Mouse (Mus musculus) forebrain, embryonic 15.5 days (tissue): ENCODE data around the gene Popdc3. TPM values are rescaled to one million over a fixed set of nuclear protein-coding genes. Genes with fewer than 3 reads are reported as not detected.
"Not testable (repeated sequence)": the region's sequence is repeated elsewhere in the genome, so short reads cannot be mapped to it uniquely, and the experiment has no call there.

ENCODE experiments used
- ATAC-seq: fragments of 200-750 bp; cut with Nextera tagmentation; replicated peaks from 2 replicates; pipeline ENCODE4 v1.8.0; 2017; ENCODE audit warnings: mild to moderate bottlenecking, moderate TSS enrichment, moderate library complexity
- H3K27ac ChIP-seq: fragments of 300-500 bp; sonication (generic); replicated peaks from 2 replicates; pipeline ENCODE4 v1.5.1; 2015; ENCODE audit warnings: mild to moderate bottlenecking, inconsistent platforms
- H3K27me3 ChIP-seq: fragments of 300-500 bp; sonication (generic); 2 replicates; pipeline ENCODE4 v1.6.1; 2015; ENCODE audit warnings: inconsistent platforms
- H3K36me3 ChIP-seq: fragments of 300-500 bp; sonication (generic); 2 replicates; pipeline ENCODE4 v1.6.1; 2015; ENCODE audit warnings: mild to moderate bottlenecking, inconsistent platforms
- H3K4me1 ChIP-seq: fragments of 300-500 bp; sonication (generic); 2 replicates; pipeline ENCODE4 v1.6.1; 2015; ENCODE audit warnings: inconsistent platforms
- H3K4me2 ChIP-seq: fragments of 300-500 bp; sonication (generic); replicated peaks from 2 replicates; pipeline ENCODE4 v1.6.1; 2015; ENCODE audit warnings: mild to moderate bottlenecking, inconsistent platforms
- H3K4me3 ChIP-seq: fragments of 300-500 bp; sonication (generic); 2 replicates; pipeline ENCODE4 v1.5.1; 2015; ENCODE audit warnings: mild to moderate bottlenecking, inconsistent platforms
- H3K9ac ChIP-seq: fragments of 300-500 bp; sonication (generic); replicated peaks from 2 replicates; pipeline ENCODE4 v1.6.1; 2015; ENCODE audit warnings: mild to moderate bottlenecking, inconsistent platforms
- H3K9me3 ChIP-seq: fragments of 300-500 bp; sonication (generic); 2 replicates; pipeline ENCODE4 v1.6.1; 2016; ENCODE audit warnings: inconsistent platforms
- WGBS: fragments of 180-500 bp; shearing (Covaris S2); methylation state at CpG from one replicate; pipeline ENCODE4 v1.1.7; 2015; ENCODE audit warnings: mixed read lengths; 5-methylcytosine and 5-hydroxymethylcytosine counted together
- polyA plus RNA-seq: library from polyadenylated mRNA; unstranded; fragments of >200 nt; fragmentation: Nextera tagmentation; extraction: Ambion mirVana; gene quantifications from 2 replicates; pipeline ENCODE4 v1.2.1, GENCODE M21; 2015

Gene Popdc3
- 0.38 and 0.47 TPM in 2 replicates for polyA plus RNA-seq

DNA sequence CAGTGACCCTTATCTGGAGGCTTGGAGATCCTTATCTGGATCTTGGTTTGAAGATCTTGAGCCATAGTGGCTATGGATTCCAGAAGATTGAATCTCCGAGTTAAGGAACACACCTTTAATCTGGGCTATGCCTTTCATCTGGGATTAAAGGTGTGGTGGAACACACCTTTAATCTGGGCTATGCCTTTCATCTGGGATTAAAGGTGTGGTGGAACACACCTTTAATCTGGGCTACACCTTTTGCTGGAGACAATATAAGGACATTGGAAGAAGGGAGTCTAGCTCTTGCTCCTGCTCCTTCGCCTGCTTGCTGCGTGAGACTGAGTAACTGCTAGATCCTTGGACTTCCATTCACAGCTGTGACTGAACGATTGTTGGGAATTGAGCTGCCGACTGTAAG is at the start of gene Popdc3:
TSS of gene Popdc3 (plus strand) at position 301 of the 400 bp plus-strand sequence.
- H3K9ac ChIP-seq, H3K4me1 ChIP-seq, ATAC-seq, H3K9me3 ChIP-seq, H3K4me3 ChIP-seq, H3K27ac ChIP-seq, H3K36me3 ChIP-seq, H3K4me2 ChIP-seq, H3K27me3 ChIP-seq: not testable (repeated sequence)
- 96% methylated on average over 2 of the region's 5 CpGs for WGBS

DNA sequence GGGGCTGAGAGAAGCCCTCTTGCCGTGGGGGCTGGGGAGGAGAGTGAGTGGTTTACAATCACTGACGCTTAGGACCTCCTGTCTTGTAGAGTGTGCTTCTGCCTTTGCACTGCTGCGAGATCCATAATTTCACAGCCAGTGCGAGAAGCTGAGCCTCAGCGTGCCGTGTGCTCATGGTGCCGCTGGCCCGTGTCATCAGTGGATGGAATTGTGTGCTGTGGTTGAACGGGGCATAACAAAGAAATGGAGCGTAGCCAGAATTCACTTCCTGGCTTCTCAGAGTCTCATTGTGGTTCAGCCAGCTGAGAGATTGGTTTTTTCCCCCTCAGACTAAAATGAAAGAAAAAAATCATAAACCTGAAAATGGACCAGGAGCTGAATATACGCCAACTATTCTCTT is 48.8 kb upstream of the Popdc3 start:
- H3K4me3 ChIP-seq, result no peak overlapping the region
- 61% methylated on average over 11 of the region's 11 CpGs for WGBS
- H3K36me3 ChIP-seq, result no peaks in the 10 kb centered on the region; the same call in 1 of the 2 replicates
- ATAC-seq, result peak; percentile 36
- H3K9me3 ChIP-seq, result no peaks in the 10 kb centered on the region
- H3K9ac ChIP-seq, result no peak overlapping the region
- H3K4me1 ChIP-seq, result 0 out of 2 replicates have a peak, but pooled peaks cover 3% of the 10 kb centered on the region
- H3K4me2 ChIP-seq, result no peak overlapping the region
- H3K27me3 ChIP-seq, result no peaks in the 10 kb centered on the region
- no peak overlapping the region for H3K27ac ChIP-seq

DNA sequence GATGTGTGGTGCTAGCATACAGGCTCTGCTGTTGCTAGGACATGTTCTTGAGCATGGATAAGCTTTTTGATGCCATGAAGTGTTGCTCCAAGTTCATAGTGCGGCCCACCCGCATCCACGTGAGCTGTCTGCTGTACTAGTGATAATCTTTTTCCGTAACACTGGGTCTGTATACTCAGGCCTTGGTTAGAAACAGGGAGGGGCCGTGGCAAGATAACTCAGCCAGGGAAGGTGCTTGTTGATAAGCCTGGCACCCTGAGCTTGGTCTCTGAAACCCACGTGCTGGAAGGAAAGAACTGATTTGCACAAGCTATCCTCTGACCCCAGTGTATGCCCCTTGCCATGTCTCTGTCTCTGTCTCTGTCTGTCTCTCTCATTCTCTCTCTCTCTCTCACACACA is 47.9 kb upstream of the Popdc3 start:
- H3K9me3 ChIP-seq, result no peaks in the 10 kb centered on the region
- H3K27ac ChIP-seq, result no peak overlapping the region
- H3K36me3 ChIP-seq, result no peaks in the 10 kb centered on the region; the same call in 1 of the 2 replicates
- no peak overlapping the region for H3K4me2 ChIP-seq
- H3K4me3 ChIP-seq, result no peak overlapping the region
- 91% methylated on average over 6 of the region's 6 CpGs for WGBS
- ATAC-seq, result no peak
- 0 out of 2 replicates have a peak, but pooled peaks cover 3% of the 10 kb centered on the region for H3K4me1 ChIP-seq
- no peak overlapping the region for H3K9ac ChIP-seq
- H3K27me3 ChIP-seq, result no peaks in the 10 kb centered on the region

DNA sequence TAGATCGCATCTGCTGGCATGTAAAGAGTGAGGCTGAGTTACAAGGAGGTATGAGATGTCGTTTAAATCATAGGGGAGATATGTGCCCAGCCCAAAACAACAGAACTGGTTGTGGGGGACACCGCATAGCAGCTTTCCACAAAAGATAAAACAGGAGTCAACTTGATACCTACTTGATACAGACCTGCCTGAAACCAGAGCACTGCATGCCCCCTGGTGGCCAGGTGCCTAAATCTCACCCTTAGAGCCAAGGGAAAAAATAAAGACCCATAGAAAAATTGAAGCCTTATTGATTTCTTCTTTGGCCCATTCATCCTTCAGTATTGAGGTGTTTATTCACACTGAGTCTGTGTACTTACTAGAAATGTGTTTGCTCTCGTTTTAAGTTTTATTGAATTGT is 45.5 kb upstream of the Popdc3 start:
- 79% methylated on average over 4 of the region's 4 CpGs for WGBS
- H3K9ac ChIP-seq, result no peak overlapping the region
- ATAC-seq, result no peak
- H3K36me3 ChIP-seq, result no peaks in the 10 kb centered on the region
- H3K4me3 ChIP-seq, result no peak overlapping the region
- no peaks in the 10 kb centered on the region for H3K27me3 ChIP-seq
- no peak overlapping the region for H3K4me2 ChIP-seq
- 0 out of 2 replicates have a peak, but pooled peaks cover 3% of the 10 kb centered on the region for H3K4me1 ChIP-seq
- no peak overlapping the region for H3K27ac ChIP-seq
- H3K9me3 ChIP-seq, result no peaks in the 10 kb centered on the region

DNA sequence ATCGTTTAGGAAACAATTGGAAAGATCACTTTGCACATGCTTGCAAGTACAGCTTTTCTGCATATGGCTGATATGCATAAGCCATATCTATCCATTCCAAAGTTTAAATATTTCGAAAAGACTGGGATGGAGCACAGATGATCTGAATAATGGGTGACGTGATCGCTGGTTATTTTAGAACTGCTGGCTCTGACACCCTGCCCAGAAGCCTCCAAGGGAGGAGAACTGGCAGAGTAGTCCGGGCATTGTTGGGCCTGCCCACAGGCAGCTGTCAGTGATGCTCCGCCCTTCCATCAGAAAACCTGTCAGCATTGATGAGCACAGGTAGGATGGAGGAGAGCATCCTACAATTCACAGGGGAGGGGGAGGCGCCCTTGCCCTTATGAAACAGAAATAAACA is 41.1 kb upstream of the Popdc3 start:
- H3K27me3 ChIP-seq, result no peaks in the 10 kb centered on the region
- no peak overlapping the region for H3K4me2 ChIP-seq
- H3K36me3 ChIP-seq, result no peaks in the 10 kb centered on the region
- WGBS, result 77% methylated on average over 7 of the region's 7 CpGs
- H3K4me3 ChIP-seq, result no peak overlapping the region
- H3K9me3 ChIP-seq, result no peaks in the 10 kb centered on the region
- H3K27ac ChIP-seq, result no peak overlapping the region
- peaks cover 6% of the 10 kb centered on the region; the same call in 1 of the 2 replicates for H3K4me1 ChIP-seq
- no peak overlapping the region for H3K9ac ChIP-seq
- ATAC-seq, result no peak; the same call in 1 of the 2 replicates

DNA sequence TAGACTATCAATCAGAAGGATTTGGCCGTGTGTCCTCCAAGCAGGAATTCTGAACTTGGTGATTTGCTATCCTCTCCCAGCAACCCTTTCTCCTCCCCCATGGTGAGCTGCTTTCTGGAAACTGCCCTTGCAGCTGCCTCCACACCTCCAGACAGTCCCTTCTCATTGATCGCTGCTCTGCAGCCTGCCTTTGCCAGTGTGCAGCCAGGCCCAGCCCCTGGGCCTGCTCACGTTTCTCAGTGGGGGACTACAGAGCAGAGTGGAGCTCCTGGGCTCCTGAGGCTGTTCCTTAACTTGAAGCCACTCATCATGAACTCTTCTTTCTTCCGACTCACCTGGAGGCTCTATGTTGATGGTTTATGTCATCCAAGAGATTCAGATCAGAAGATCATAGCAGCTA is 38.0 kb upstream of the Popdc3 start:
- Histone ChIP-seq H3K4me1 (peaks cover 6% of the 10 kb centered on the region; the same call in 1 of the 2 replicates), H3K9ac (no peak overlapping the region), H3K36me3 (no peaks in the 10 kb centered on the region), H3K27me3 (no peaks in the 10 kb centered on the region), H3K4me2 (no peak overlapping the region), H3K27ac (no peak overlapping the region), H3K4me3 (no peak overlapping the region), H3K9me3 (no peaks in the 10 kb centered on the region)
- 54% methylated on average over 4 of the region's 4 CpGs for WGBS
- no peak for ATAC-seq

DNA sequence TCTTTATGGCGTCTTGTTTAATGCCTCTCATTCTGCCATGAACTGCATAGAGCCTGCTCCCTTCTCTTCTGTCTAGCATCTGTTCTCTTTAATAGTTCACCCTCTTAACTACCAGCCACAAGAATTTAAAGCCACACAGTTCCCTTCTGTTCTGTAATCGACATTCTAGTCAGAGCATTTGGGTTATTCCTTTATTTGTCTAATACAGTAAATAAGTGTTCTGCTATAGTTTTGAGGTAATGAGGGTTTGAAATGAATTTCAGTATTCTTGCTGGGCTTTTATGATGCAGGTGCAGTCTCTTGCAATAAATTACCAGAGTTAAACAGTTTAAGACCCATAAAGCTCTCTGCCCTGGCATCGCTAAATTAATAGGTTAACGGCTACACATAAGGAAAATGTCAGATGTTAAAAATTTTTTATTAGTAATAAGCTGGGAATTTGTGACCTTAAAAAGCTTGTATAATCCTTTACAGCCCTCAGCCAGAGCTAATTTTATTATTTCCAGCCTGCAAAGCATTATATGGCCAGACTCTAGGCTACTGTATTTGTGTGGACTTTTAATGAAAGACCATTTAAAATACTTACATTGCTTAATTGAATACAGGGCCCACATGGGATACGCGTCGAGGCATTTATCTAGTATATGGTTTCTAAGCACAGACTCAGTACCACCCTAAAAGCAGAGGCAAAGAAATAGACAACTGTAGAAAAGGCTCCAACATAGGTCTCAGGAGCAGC is 37.3 kb upstream of the Popdc3 start:
- WGBS, result 63% methylated on average over 7 of the region's 7 CpGs
- H3K9me3 ChIP-seq, result no peaks in the 10 kb centered on the region
- no peak for ATAC-seq
- H3K9ac ChIP-seq, result no peak overlapping the region
- no peaks in the 10 kb centered on the region for H3K36me3 ChIP-seq
- no peak overlapping the region for H3K4me2 ChIP-seq
- no peaks in the 10 kb centered on the region for H3K27me3 ChIP-seq
- peaks cover 6% of the 10 kb centered on the region; the same call in 1 of the 2 replicates for H3K4me1 ChIP-seq
- no peak overlapping the region for H3K4me3 ChIP-seq
- no peak overlapping the region for H3K27ac ChIP-seq

DNA sequence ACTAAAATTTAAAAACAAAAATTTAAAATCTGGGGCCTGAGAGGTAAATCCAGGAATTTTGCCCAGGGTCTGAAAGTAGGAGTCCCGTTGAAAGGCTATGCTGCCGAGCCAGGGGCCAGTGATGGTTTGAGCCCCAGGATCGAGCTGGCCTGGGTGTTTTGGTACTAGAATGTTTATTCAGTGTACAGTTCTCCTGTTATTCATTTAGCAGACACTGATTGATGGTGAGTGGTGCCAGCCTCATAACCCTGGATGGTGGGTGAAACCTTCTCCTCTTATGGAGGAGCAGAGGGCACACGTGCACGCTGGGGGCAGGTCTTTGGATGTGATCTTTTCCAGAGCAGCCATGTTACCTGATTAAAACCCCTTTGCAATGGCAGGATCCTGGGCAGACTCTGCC is 35.5 kb upstream of the Popdc3 start:
- H3K4me3 ChIP-seq, result no peak overlapping the region
- H3K4me1 ChIP-seq, result peaks cover 13% of the 10 kb centered on the region; the same call in 1 of the 2 replicates
- 89% methylated on average over 5 of the region's 5 CpGs for WGBS
- no peak for ATAC-seq
- no peaks in the 10 kb centered on the region for H3K27me3 ChIP-seq
- H3K27ac ChIP-seq, result no peak overlapping the region
- H3K36me3 ChIP-seq, result no peaks in the 10 kb centered on the region
- H3K4me2 ChIP-seq, result no peak overlapping the region
- no peak overlapping the region for H3K9ac ChIP-seq
- H3K9me3 ChIP-seq, result no peaks in the 10 kb centered on the region

DNA sequence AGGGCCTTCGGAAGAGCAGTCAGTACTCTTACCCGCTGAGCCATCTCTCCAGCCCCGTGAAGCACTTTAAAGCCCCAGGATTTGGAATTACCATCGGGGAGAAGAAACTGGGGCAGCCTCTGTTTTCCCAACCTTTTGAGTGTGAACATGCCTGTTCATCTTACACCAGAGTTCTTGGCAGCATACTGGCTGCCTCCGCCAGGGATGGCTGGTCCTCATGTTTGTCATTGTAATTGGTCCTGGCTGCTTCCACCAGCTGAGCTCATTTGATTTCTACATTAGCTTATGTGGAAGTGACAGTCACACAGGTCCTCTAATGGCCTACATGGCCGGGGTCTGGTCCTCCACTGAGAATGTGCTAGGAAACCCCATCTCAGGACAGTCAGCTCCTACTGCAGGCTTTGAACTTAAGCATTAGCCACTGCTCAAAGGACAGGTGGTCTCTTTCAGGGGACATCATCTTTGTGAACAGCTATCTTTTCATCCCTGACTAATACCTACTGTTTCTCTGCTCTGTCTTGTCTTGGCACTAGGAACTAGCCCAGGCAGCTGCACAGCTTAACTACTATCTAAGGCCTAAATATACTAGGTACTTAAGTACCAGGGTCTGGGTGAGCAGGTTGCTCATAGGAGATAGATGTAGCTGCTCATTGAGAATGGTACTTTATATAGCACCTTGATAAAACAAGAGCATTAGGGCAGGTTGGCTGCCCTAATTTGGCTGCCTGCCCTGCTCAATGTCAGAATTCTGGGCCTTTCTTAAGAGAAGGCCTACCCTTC is 33.7 kb upstream of the Popdc3 start:
- Histone ChIP-seq H3K9me3 (no peaks in the 10 kb centered on the region), H3K4me1 (peaks cover 14% of the 10 kb centered on the region; the same call in 1 of the 2 replicates)
- ATAC-seq, result no peak

DNA sequence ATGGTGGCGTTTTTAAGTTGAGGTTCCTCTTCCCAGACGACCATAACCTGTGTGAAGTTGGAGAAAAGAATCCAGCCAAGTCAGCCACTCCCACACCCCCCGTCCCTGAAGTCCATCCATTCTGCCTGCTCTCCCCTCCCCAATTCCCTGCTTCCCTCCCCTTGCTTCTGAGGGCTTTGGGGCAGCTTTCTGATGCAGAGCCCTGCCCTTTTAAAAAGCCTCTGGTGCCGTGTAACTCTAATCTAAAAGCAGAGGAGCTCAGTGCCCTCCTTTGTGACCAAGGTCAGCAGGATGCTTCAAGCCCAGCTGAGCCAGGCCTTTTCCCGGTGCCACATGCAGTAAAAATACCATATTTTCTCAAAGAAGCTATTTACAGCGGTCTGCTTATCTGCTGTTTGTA is 31.1 kb upstream of the Popdc3 start:
- Histone ChIP-seq H3K4me3 (no peak overlapping the region), H3K36me3 (peaks cover 9% of the 10 kb centered on the region), H3K9ac (no peak overlapping the region), H3K9me3 (no peaks in the 10 kb centered on the region), H3K4me1 (peaks cover 10% of the 10 kb centered on the region; the same call in 1 of the 2 replicates), H3K27ac (no peak overlapping the region), H3K27me3 (no peaks in the 10 kb centered on the region), H3K4me2 (no peak overlapping the region)
- WGBS, result 16% methylated on average over 6 of the region's 6 CpGs
- 0 out of 2 replicates have a peak, but pooled peaks have one; percentile 4 for ATAC-seq

More for the DNA sequence above, 33.7 kb upstream of the Popdc3 start:
- 79% methylated on average over 6 of the region's 6 CpGs for WGBS
- Histone ChIP-seq H3K27me3 (no peaks in the 10 kb centered on the region), H3K4me3 (no peak overlapping the region), H3K36me3 (0 out of 2 replicates have a peak, but pooled peaks cover 2% of the 10 kb centered on the region), H3K9ac (no peak overlapping the region), H3K27ac (no peak overlapping the region), H3K4me2 (no peak overlapping the region)

DNA sequence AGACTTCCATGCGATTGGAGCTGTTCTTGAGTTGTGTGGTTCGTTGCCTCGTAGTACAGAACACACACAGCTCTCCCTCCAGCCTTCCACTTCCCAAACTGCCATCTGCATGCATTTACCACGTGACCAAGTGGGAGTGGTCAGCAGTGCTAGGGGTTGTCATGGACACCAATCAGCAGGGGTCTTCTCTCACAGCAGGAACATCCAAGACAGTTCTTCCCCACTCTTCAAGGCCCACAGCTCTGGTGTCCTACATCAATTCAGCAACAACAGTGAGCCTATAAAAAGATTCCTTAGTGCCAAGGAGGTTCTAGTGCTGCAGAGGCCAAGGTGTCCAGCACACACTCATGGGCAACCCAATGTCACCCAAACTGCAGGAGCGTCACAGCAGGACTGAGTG is 26.8 kb upstream of the Popdc3 start:
- H3K4me2 ChIP-seq, result no peak overlapping the region
- H3K4me3 ChIP-seq, result no peak overlapping the region
- peaks cover 10% of the 10 kb centered on the region; the same call in 1 of the 2 replicates for H3K4me1 ChIP-seq
- H3K9me3 ChIP-seq, result no peaks in the 10 kb centered on the region
- no peaks in the 10 kb centered on the region for H3K27me3 ChIP-seq
- no peak overlapping the region for H3K27ac ChIP-seq
- 51% methylated on average over 5 of the region's 5 CpGs for WGBS
- peaks cover 24% of the 10 kb centered on the region for H3K36me3 ChIP-seq
- H3K9ac ChIP-seq, result no peak overlapping the region
- no peak for ATAC-seq
